Mouse (Mus musculus): ENCODE measurements around the gene Pex5l.

DNA sequence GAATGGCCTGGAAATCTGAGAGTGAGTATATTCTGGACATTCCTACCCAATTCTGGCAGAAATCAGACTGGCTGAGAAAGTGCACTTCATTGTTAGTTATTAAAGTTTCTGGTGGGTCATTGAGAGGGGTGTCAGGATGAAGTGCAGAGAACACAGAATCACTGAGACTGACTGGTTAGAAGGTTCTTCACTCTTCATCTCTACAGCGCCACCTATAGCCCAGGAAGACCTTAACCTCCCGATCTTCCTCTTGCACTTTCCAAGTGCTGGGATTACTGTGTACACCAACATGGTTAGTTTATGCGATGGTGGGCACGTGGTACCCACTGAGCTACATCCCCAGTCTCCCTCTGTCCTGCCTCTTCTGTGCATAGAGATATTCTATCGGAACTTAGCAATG, 195.6 kb downstream of the Pex5l start:
- TF ChIP-seq CTCF (IDR thresholded peaks at IDR 0.05; ENCODE audit: extremely low read depth, insufficient read depth, insufficient read length, insufficient replicate concordance) (no peak), POLR2A (IDR thresholded peaks at IDR 0.05; ENCODE audit: low read depth, low read length) (no peak)
